Mouse (Mus musculus) kidney, adult 2 months (tissue): ENCODE results near the gene Eif4a1. TPM values are rescaled to one million over a fixed set of nuclear protein-coding genes. Genes with fewer than 3 reads are reported as not detected.

Experiments
- DNase-seq: peaks from one replicate; pipeline ENCODE4 v3.0.0; 2021
- H3K27ac ChIP-seq: fragments of 200-500 bp; 2 replicates; pipeline ENCODE4 v1.5.1; 2012; ENCODE audit warnings: low read depth, low read length, control low read depth, inconsistent platforms; ENCODE audit not compliant: insufficient read depth
- H3K27me3 ChIP-seq: fragments of 200-500 bp; replicated peaks from 2 replicates; pipeline ENCODE4 v1.6.1; 2012; ENCODE audit warnings: mild to moderate bottlenecking, moderate library complexity, low read length, inconsistent platforms; ENCODE audit not compliant: control insufficient read depth, insufficient read depth
- H3K36me3 ChIP-seq: fragments of 200-500 bp; 2 replicates; pipeline ENCODE4 v1.6.1; 2012; ENCODE audit warnings: mild to moderate bottlenecking, moderate library complexity, low read length, inconsistent platforms; ENCODE audit not compliant: control insufficient read depth, insufficient read depth
- H3K4me1 ChIP-seq: fragments of 200-500 bp; 2 replicates; pipeline ENCODE4 v1.6.1; 2011; ENCODE audit warnings: low read length; ENCODE audit not compliant: control insufficient read depth, insufficient read depth
- H3K4me3 ChIP-seq: fragments of 200-500 bp; 2 replicates; pipeline ENCODE4 v1.5.1; 2011; ENCODE audit warnings: mild to moderate bottlenecking, low read depth, low read length, control low read depth; ENCODE audit not compliant: insufficient read depth
- CTCF ChIP-seq: fragments of 200-500 bp; conservative IDR thresholded peaks from 2 replicates; pipeline ENCODE4 v1.5.1; 2011; ENCODE audit warnings: low read depth, mild to moderate bottlenecking, control low read depth, low read length, moderate library complexity, mixed read lengths; ENCODE audit not compliant: insufficient read depth, insufficient read length
- POLR2A ChIP-seq: fragments of 200-500 bp; IDR thresholded peaks from one replicate; pipeline ENCODE4 v1.6.1; 2011; ENCODE audit warnings: low read depth, low read length, control low read depth
- whole genome bisulfite sequencing: fragments of 180-500 bp; shearing (Covaris S2); methylation state at CpG from one replicate; pipeline ENCODE4 v1.1.7; 2018; 5-methylcytosine and 5-hydroxymethylcytosine counted together
- polyA plus RNA-seq: library from polyadenylated mRNA; depleted of rRNA; stranded (reverse); fragments of >200 nt; gene quantifications from 2 replicates; pipeline ENCODE4 v1.2.3, GENCODE M21; 2012

Gene Eif4a1
- polyA plus RNA-seq, 1 experiment, result 244 TPM

GRCm38 (mm10) chr11:69656065-69656455 lies 16.2 kb downstream of the Eif4a1 start:
- H3K27me3 ChIP-seq, result no peaks in the 10 kb centered on the region
- no peak for DNase-seq
- 55% methylated on average over 5 of the region's 5 CpGs for WGBS
- no peak overlapping the region for H3K4me3 ChIP-seq
- TF ChIP-seq CTCF (no peak), POLR2A (no peak)
- H3K27ac ChIP-seq, result no peak overlapping the region
- H3K36me3 ChIP-seq, result peaks cover 9% of the 10 kb centered on the region
- H3K4me1 ChIP-seq, result no peaks in the 10 kb centered on the region

GRCm38 (mm10) chr11:69655264-69656064 lies 16.8 kb downstream of the Eif4a1 start, which contains the start of gene Sox15:
TSS of gene Sox15 (plus strand) at chr11:69655314.
- DNase-seq, result peak; percentile 72

GRCm38 (mm10) chr11:69654760-69655159 lies 17.5 kb downstream of the Eif4a1 start:
- Histone ChIP-seq H3K36me3 (peaks cover 9% of the 10 kb centered on the region), H3K27ac (no peak overlapping the region), H3K4me3 (no peak overlapping the region), H3K27me3 (no peaks in the 10 kb centered on the region), H3K4me1 (no peaks in the 10 kb centered on the region)
- TF ChIP-seq POLR2A (no peak), CTCF (no peak)
- DNase-seq, result no peak
- WGBS, result 37% methylated on average over 9 of the region's 9 CpGs

More at GRCm38 (mm10) chr11:69655264-69656064, 16.8 kb downstream of the Eif4a1 start, which contains the start of gene Sox15:
- Histone ChIP-seq H3K36me3 (peaks cover 9% of the 10 kb centered on the region), H3K4me3 (no peak within 1 kb of the TSS), H3K4me1 (no peaks in the 10 kb centered on the region), H3K27ac (no peak within 1 kb of the TSS), H3K27me3 (no peaks in the 10 kb centered on the region)
- peak; percentile 64 for TF ChIP-seq CTCF
- TF ChIP-seq POLR2A, result no peak
- WGBS, result 23% methylated on average over 34 of the region's 34 CpGs

- H3K4me3 ChIP-seq, result no peak overlapping the region
- no peaks in the 10 kb centered on the region for H3K4me1 ChIP-seq
- H3K36me3 ChIP-seq, result peaks cover 14% of the 10 kb centered on the region
- H3K27ac ChIP-seq, result no peak overlapping the region
- H3K27me3 ChIP-seq, result no peaks in the 10 kb centered on the region
- 74% methylated on average over 5 of the region's 5 CpGs for WGBS
- no peak for DNase-seq
- no peak for TF ChIP-seq CTCF
- TF ChIP-seq POLR2A, result no peak
These were observed 18.8 kb downstream of the Eif4a1 start for GRCm38 (mm10) chr11:69653399-69653798.

- 75% methylated on average over 5 of the region's 5 CpGs for WGBS
- no peak overlapping the region for H3K27ac ChIP-seq
These were observed 26.4 kb downstream of the Eif4a1 start for GRCm38 (mm10) chr11:69645860-69646259.

GRCm38 (mm10) chr11:69635471-69635870 lies 36.8 kb downstream of the Eif4a1 start:
- WGBS, result 68% methylated on average over 3 of the region's 3 CpGs
- H3K27ac ChIP-seq, result no peak overlapping the region
- H3K4me1 ChIP-seq, result peaks cover 3% of the 10 kb centered on the region; the same call in 1 of the 2 replicates
- H3K27me3 ChIP-seq, result no peaks in the 10 kb centered on the region
- DNase-seq, result no peak
- H3K4me3 ChIP-seq, result no peak overlapping the region
- H3K36me3 ChIP-seq, result peaks cover 1% of the 10 kb centered on the region; the same call in 1 of the 2 replicates
- TF ChIP-seq POLR2A (no peak), CTCF (no peak)

More at GRCm38 (mm10) chr11:69645860-69646259, 26.4 kb downstream of the Eif4a1 start:
- peaks cover 19% of the 10 kb centered on the region for H3K36me3 ChIP-seq
- TF ChIP-seq POLR2A, result no peak
- TF ChIP-seq CTCF, result no peak
- H3K27me3 ChIP-seq, result no peaks in the 10 kb centered on the region
- DNase-seq, result peak; percentile 25
- H3K4me1 ChIP-seq, result no peaks in the 10 kb centered on the region; the same call in 1 of the 2 replicates
- no peak overlapping the region for H3K4me3 ChIP-seq
